Mouse (Mus musculus): ENCODE measurements around the gene Morf4l1. TPM values are rescaled to one million over a fixed set of nuclear protein-coding genes. Genes with fewer than 3 reads are reported as not detected.
"Not testable (repeated sequence)": the region's sequence is repeated elsewhere in the genome, so short reads cannot be mapped to it uniquely, and the experiment has no call there.

Morf4l1 gene
- polyA plus RNA-seq, 1 experiment, result 410 TPM

DNA sequence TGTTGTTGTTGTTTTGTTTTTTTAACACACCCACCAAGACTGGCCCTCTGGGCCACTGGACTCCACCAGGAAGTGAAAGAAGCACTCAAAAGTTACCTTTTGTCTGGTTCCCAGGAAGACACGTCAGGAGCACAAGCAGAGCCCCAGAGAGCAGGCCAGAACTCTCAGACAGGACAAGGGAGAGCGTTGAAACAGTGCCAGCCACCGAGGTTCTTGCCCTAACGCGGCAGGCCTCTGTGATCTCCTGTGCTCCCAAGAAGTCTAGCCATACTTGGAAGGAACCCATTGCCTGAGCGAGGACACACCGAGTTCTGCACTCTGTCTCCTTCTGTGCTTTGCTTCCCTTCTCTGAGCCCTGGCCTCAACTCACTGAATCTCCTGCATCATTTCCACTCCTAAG is 44.4 kb downstream of the Morf4l1 start:
- no peak overlapping the region for H3K27ac ChIP-seq (ENCODE audit: insufficient read depth, low read length)
- H3K4me3 ChIP-seq (ENCODE audit: insufficient read depth, low read length), result no peak overlapping the region
- H3K4me1 ChIP-seq (ENCODE audit: control insufficient read depth, insufficient read depth, low read length), result no peaks in the 10 kb centered on the region
- TF ChIP-seq POLR2A (IDR thresholded peaks at IDR 0.05; ENCODE audit: extremely low read depth, insufficient read depth, low read length) (no peak), CTCF (IDR thresholded peaks at IDR 0.05; ENCODE audit: extremely low read depth, insufficient read depth, low read length) (no peak)

DNA sequence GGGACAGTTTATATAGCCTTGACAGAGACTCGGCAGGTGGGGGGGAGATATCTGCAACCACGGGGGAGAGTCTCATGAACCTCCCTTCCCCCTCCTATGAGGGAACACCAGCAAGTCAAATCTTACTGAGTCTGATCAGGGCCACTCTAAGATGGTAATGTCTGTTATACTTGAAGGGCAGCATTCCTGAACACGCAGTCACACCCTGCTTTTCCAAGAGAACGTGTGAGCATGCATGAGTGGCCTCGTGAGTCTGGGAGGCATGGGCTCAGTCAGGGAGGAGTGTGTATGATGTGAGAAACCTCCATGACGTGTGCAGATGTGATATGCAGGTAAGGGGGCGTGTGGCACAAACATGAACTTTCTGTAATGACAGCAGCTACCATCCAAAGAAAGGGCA is 45.1 kb downstream of the Morf4l1 start:
- Histone ChIP-seq H3K4me1 (ENCODE audit: control insufficient read depth, insufficient read depth, low read length) (no peaks in the 10 kb centered on the region), H3K4me3 (ENCODE audit: insufficient read depth, low read length) (no peak overlapping the region), H3K27ac (ENCODE audit: insufficient read depth, low read length) (no peak overlapping the region)
- no peak for TF ChIP-seq POLR2A (IDR thresholded peaks at IDR 0.05; ENCODE audit: extremely low read depth, insufficient read depth, low read length)
- TF ChIP-seq CTCF (IDR thresholded peaks at IDR 0.05; ENCODE audit: extremely low read depth, insufficient read depth, low read length), result no peak

DNA sequence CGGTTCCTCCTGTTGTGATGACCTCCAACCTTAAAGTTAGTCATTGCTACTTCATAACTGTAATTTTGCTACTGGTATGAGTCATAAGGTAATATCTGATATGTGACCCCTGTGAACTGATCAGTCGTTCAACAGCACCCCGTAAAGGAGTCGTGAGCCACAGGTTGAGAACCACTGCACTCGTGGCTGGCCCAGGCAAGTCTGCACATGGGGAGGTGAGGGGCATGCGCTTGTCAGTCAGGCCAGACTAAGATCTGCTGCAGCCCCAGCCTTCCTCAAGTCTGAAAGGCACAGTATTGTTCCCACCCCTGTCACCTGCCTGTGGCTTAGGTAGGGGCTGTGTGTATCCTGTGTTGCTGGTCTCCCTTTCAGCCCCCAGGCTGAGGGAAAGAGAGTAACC is 45.8 kb downstream of the Morf4l1 start:
- Histone ChIP-seq H3K27ac (ENCODE audit: insufficient read depth, low read length) (no peak overlapping the region), H3K4me3 (ENCODE audit: insufficient read depth, low read length) (no peak overlapping the region), H3K4me1 (ENCODE audit: control insufficient read depth, insufficient read depth, low read length) (no peaks in the 10 kb centered on the region)
- TF ChIP-seq POLR2A (IDR thresholded peaks at IDR 0.05; ENCODE audit: extremely low read depth, insufficient read depth, low read length) (no peak), CTCF (IDR thresholded peaks at IDR 0.05; ENCODE audit: extremely low read depth, insufficient read depth, low read length) (no peak)

DNA sequence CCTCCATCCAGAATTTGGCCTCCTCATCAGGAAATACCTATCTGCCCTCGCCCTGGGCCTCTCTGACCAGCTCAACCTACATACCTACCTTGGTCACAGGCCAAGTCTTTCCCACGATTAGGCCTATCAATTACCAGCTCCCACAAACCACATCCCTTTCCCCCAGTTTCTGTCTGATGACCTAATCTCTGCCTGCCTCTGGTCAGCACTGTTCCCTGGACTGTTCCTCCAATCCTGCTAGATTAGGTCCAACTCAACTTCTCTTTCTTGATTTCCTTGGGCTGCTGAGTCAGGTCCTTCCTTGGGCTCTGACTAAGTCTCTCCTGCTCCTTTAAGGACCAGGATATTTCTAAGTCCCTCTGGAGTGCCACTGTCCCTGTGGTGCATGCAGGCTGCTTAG is 47.2 kb downstream of the Morf4l1 start:
- Histone ChIP-seq H3K27ac (ENCODE audit: insufficient read depth, low read length) (no peak overlapping the region), H3K4me1 (ENCODE audit: control insufficient read depth, insufficient read depth, low read length) (no peaks in the 10 kb centered on the region), H3K4me3 (ENCODE audit: insufficient read depth, low read length) (no peak overlapping the region)
- no peak for TF ChIP-seq CTCF (IDR thresholded peaks at IDR 0.05; ENCODE audit: extremely low read depth, insufficient read depth, low read length)
- TF ChIP-seq POLR2A (IDR thresholded peaks at IDR 0.05; ENCODE audit: extremely low read depth, insufficient read depth, low read length), result no peak

DNA sequence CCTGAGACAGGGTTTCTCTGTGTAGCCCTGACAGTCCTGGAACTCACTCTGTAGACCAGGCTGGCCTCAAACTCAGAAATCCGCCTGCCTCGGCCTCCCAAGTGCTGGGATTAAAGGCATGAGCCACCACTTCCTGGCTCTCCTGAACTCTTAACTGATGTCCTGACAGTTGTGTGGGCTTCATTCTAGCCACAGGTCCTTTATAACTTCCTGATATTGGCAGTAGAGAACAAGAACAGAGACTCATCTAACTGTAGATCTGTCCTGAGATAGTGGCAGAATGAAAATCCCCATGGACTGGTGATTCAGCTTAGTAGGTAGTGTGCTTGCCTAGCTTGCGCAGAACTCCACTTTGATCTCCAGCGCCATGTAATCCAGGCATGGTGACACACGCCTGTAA is 53.6 kb downstream of the Morf4l1 start:
- not testable (repeated sequence) for H3K4me3 ChIP-seq (ENCODE audit: insufficient read depth, low read length); H3K4me1 ChIP-seq (ENCODE audit: control insufficient read depth, insufficient read depth, low read length); H3K27ac ChIP-seq (ENCODE audit: insufficient read depth, low read length)

DNA sequence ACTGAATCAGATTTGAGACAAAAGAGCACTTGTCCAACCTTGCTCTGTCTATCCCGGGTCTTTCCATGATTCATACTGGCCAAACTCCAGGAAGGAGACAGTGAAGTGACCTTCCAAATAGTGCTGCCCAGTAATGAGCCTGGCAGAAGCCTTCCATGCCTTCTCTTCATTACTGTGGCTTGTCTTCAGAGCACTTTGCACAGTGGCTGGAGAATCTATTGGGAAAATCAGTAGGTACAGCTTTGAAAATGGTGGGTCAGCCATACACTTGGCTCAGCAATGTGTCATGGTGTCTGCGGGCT is 54.0 kb downstream of the Morf4l1 start:
- H3K4me3 ChIP-seq (ENCODE audit: insufficient read depth, low read length), result no peak overlapping the region
- no peak overlapping the region for H3K27ac ChIP-seq (ENCODE audit: insufficient read depth, low read length)
- no peaks in the 10 kb centered on the region for H3K4me1 ChIP-seq (ENCODE audit: control insufficient read depth, insufficient read depth, low read length)
- TF ChIP-seq POLR2A (IDR thresholded peaks at IDR 0.05; ENCODE audit: extremely low read depth, insufficient read depth, low read length) (no peak), CTCF (IDR thresholded peaks at IDR 0.05; ENCODE audit: extremely low read depth, insufficient read depth, low read length) (no peak)

DNA sequence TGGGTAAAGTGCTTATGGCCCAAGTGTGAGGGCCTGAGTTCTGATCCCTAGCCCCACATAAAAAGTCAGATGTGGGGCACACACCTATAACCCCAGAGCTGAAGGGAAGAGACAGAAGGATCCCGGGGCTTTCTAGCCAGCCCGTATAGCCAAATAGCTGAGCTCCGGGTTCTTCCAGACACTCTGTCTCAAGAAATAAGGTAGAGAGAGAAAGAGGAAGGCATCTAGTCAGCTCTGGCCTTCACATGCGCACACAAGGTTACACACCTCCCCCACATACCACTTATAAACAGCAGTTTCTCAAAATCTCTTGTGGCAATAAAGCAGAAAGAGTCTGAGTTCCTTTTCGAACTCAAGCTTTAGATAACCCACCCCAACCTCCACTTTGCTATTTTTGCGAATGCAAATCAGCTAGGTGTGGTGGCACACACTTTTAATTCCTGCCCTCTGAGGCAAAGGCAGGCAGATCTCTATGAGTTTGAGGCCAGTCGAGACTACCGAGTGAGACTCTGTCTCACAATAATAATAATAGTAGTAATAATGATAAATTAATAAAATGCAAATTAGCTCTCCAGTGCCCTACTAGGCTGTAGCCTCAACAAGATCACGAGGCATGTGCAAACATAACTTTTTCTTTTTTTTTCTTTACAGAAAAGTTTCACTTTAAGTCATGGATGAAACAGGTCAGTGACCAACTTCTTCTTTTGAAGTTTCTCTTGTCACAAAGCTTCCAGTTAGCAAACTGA is 54.6 kb downstream of the Morf4l1 start:
- Histone ChIP-seq H3K27ac (ENCODE audit: insufficient read depth, low read length) (no peak overlapping the region), H3K4me1 (ENCODE audit: control insufficient read depth, insufficient read depth, low read length) (no peaks in the 10 kb centered on the region), H3K4me3 (ENCODE audit: insufficient read depth, low read length) (no peak overlapping the region)
- TF ChIP-seq CTCF (IDR thresholded peaks at IDR 0.05; ENCODE audit: extremely low read depth, insufficient read depth, low read length) (no peak), POLR2A (IDR thresholded peaks at IDR 0.05; ENCODE audit: extremely low read depth, insufficient read depth, low read length) (no peak)

DNA sequence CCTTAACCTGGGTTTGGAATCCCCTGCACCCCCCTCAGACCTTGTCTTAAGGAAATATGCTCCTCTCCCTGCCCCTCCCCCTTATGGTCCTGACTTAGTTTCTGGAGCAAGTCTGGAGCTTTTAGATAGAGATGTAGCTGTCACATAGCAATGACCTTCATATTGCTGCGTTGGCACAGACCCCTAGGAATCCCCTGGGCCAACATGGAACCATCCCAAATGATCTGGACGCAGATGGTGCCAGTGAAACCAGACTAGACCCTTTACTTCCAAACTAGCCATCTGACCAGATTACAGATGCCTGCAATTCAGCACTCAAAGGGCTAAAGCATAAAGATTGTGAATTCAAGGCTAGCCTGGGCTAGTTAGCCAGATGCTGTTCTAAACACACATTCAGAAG is 57.9 kb downstream of the Morf4l1 start:
- H3K4me1 ChIP-seq (ENCODE audit: control insufficient read depth, insufficient read depth, low read length), result no peaks in the 10 kb centered on the region
- TF ChIP-seq POLR2A (IDR thresholded peaks at IDR 0.05; ENCODE audit: extremely low read depth, insufficient read depth, low read length) (no peak), CTCF (IDR thresholded peaks at IDR 0.05; ENCODE audit: extremely low read depth, insufficient read depth, low read length) (no peak)
- H3K4me3 ChIP-seq (ENCODE audit: insufficient read depth, low read length), result no peak overlapping the region
- H3K27ac ChIP-seq (ENCODE audit: insufficient read depth, low read length), result no peak overlapping the region

DNA sequence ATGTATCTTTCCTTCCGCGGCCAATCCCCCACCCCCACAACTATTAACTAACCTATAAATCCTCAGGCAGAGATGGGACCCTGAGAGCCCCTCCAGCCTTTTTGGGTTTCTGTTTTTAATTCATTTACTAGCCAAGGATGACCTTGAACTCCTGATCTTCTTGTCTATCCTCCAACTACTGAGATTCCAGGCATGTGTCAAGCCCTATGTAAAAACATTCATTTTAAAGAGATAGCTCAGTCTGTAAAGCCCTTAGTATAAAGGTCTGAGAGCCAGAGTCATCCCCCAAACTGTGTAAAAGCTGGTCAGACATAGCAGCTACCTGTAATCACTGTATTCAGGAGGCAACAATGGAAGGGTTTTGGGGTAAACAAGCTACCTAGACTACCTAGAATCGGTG is 58.7 kb downstream of the Morf4l1 start:
- TF ChIP-seq POLR2A (IDR thresholded peaks at IDR 0.05; ENCODE audit: extremely low read depth, insufficient read depth, low read length) (no peak), CTCF (IDR thresholded peaks at IDR 0.05; ENCODE audit: extremely low read depth, insufficient read depth, low read length) (no peak)
- H3K27ac ChIP-seq (ENCODE audit: insufficient read depth, low read length), result no peak overlapping the region

DNA sequence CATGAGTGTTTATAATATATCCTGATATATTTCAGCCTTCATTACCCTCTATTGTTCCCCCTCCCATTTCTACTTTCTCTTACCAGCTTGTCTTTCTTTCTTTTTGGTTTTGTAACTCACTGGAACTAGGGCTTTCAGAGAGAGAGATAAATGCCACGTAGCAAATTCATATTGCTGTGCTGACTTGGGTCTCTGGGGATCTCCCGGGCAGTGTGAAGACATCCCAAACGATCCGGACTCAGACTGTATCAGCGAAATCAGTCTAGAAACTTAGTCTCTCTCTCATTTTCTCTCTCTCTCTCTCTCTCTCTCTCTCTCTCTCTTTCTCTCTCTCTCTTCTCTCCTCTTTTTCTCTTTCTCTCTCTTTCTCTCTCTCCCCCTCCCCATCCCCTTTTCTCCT is 59.2 kb downstream of the Morf4l1 start:
- Histone ChIP-seq H3K4me3 (ENCODE audit: insufficient read depth, low read length) (no peak overlapping the region), H3K27ac (ENCODE audit: insufficient read depth, low read length) (no peak overlapping the region), H3K4me1 (ENCODE audit: control insufficient read depth, insufficient read depth, low read length) (no peaks in the 10 kb centered on the region)
- TF ChIP-seq CTCF (IDR thresholded peaks at IDR 0.05; ENCODE audit: extremely low read depth, insufficient read depth, low read length) (no peak), POLR2A (IDR thresholded peaks at IDR 0.05; ENCODE audit: extremely low read depth, insufficient read depth, low read length) (no peak)

More for the DNA sequence above, 58.7 kb downstream of the Morf4l1 start:
- Histone ChIP-seq H3K4me1 (ENCODE audit: control insufficient read depth, insufficient read depth, low read length) (no peaks in the 10 kb centered on the region), H3K4me3 (ENCODE audit: insufficient read depth, low read length) (no peak overlapping the region)

Data from cortical plate, adult 2 months (tissue).